Mouse (Mus musculus): ENCODE data around the gene Sec24a.
"Not testable (repeated sequence)": the region's sequence is repeated elsewhere in the genome, so short reads cannot be mapped to it uniquely, and the experiment has no call there.

Sec24a gene

GRCm38 (mm10) chr11:51763213-51763907 lies at the start of gene Sec24a, which contains the start of gene Sar1b:
Sec24a (minus strand) TSS chr11:51763634.
Sar1b (plus strand) TSS chr11:51763687.
- DNase-seq (ENCODE audit: low read depth, low spot score), result peak; percentile 47

DNA sequence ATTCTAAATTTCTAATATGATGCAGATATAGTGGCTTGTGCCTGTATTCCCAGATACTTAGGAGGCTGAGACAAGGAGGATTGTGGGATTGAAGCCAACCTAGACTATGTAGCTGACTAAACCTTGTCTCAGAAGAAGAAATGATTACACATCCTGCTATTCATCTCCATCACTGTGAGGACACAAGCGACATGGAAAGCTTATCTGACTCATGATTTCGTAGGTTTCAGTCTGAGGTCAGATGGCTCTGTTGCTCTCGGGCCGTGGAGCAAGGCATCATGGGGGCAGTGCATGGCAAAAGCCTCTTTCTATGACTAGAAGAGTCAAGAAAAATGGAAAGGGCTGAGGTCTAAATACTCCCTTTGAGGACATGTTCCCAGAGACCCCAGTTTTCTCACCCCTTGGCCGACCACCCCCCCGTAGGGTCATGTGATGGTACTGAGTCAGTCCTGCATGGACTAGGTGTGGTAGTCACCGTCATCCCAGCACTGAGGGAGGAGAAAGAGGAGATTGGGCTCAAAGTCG lies 48.6 kb upstream of the Sec24a start:
- DNase-seq (ENCODE audit: low read depth, low spot score), result no peak

DNA sequence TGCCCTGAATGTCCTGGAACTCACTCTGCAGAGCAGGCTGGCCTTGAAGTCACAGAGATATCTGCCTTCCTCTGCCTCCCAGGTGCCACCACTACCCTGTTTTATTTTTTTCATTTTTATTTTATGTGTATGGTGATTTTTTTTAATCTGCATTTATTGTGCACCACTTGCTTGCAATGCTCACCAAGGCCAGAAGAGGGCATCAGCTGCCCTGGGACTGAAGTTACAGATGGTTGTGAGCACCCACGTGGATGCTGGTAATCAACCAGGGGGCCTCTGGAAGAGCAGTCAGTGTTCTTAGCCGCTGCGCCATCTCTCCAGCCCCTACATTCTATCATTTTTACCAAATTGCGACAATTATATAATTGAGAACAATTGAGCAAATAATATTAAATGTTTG lies 47.8 kb upstream of the Sec24a start:
- DNase-seq (ENCODE audit: low read depth, low spot score), result no peak

GRCm38 (mm10) chr11:51809632-51810224 lies 46.3 kb upstream of the Sec24a start:
- DNase-seq (ENCODE audit: low read depth, low spot score), result no peak

DNA sequence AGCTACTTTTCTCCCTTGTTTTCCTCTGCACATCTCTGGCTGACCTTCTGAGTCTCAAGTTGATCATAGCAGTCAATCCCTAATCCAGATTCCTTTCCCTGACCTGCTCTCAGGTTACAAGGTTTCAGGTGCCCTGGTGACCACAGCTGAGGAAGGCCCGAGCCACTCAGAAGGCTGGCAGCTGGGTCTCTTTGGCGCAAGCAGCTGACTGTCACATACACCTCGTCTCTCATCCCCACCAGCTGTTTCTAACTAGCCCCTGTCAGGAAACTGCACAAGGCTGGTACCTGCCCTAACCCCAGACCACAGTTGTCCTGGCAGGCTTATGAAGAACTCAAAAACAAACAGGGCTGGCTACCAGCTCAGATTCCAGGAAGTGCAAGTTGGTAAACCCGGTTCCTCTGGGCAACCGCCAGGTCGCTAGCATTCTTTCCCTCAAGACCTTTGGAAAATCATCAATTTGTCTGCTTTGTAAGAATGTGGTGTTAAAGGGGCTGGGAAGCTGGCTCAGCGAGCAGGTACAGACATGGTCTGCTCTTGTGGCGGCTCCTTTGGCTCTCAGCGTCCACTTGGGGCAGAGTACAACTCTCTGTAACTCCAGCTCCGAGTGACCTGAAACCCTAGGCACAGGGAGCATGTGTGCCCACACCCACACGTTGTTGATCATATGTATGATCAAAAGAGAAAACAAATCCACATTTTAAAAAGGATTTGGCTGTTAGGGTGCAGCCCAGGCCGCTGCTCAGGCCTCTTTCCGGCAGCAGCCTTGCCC lies 43.9 kb upstream of the Sec24a start:
- DNase-seq (ENCODE audit: low read depth, low spot score), result no peak

DNA sequence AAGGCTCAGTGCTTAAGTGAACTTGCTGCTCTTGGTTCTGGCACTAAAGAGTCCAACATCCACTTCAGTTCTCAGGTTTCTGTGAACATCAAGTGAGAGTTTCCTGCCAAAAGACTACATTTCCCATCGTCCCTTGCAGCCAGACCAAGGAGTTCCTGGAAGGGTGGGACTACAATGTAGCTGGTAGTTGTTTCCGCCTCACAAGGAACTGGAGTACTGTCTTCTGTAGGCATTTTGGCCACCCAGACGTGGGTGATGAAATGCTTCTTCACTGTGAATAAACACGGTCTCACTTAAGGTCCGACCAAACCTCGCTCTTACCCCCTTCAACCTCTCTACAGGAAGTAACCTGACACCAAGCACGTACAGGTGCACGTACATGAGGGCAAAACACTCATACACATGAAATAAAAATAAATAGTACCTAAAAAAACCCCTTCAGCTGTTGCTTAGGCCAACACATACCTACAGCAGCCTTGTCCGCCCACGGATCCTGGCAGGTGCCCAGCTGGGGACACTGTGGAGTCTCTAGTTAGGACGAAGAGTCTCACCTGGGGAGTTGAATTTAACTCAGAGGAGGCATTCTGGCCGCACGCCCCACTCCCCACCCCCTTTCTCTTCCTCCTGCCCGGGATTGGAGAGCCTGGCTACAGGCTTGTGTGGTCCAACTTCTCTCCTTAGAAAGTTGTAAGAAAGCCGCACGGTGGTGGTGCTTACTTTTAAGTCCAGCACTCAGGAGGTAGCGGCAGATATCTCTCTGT lies 42.0 kb upstream of the Sec24a start:
- peak; percentile 67 for DNase-seq (ENCODE audit: low read depth, low spot score)

GRCm38 (mm10) chr11:51800634-51801325 lies 37.3 kb upstream of the Sec24a start:
- no peak for DNase-seq (ENCODE audit: low read depth, low spot score)

- no peak for DNase-seq (ENCODE audit: low read depth, low spot score)
Measured at GRCm38 (mm10) chr11:51796272-51796671, 32.8 kb upstream of the Sec24a start.

DNA sequence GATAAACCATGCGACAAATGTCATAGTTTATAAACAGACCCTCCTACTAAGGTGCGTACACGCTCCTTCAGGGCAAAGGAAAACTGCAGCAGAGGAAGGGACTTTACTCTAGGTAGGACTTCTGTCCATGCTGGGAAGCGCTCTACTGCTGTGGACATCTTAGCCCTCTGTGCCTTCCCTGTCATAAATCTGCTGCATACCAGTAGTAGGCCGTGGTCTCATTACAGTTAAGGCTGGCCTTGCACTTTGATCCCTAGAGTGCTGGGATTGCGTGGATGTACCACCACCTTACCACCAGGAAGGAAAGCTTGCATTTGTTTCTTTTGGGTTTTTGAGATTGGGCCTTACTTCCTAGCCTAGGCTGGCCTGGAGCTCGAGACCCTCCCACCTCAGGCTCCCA lies 27.2 kb upstream of the Sec24a start:
- no peak for DNase-seq (ENCODE audit: low read depth, low spot score)

DNA sequence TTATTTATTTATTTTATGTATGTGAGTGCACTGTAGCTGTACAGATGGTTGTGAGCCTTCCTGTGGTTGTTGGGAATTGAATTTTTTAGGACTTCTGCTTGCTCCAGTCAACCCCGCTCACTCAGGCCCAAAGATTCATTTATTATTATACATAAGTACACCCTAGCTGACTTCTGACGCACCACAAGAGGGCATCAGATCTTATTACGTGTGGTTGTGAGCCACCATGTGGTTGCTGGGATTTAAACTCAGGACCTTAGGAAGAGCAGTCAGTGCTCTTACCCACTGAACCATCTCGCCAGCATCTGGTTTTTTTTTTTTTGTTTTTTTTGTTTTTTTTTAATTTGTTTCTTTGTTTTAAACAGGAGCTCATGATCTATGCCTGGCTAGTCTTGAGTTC lies 26.3 kb upstream of the Sec24a start:
- not testable (repeated sequence) for DNase-seq (ENCODE audit: low read depth, low spot score)

DNA sequence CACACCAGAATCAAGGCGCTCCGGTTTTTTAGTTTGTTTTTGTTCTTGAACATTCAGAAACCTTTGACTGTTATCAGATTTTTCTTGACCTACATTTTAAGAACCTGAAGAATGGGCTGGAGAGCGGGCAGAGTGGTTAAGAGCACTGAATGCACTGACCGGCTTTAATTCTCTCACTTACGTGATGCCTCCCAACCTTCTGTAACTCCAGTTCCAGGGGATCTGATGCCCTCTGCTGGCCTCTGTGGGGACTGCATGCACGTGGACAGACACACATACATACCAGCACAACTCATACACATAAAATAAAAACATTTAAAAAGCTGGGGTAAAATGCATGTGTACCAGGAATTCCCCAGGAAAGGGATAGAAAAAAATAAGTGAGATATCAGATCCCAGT lies 22.5 kb upstream of the Sec24a start:
- no peak for DNase-seq (ENCODE audit: low read depth, low spot score)

GRCm38 (mm10) chr11:51782721-51783120 lies 19.3 kb upstream of the Sec24a start:
- DNase-seq (ENCODE audit: low read depth, low spot score), result no peak

DNA sequence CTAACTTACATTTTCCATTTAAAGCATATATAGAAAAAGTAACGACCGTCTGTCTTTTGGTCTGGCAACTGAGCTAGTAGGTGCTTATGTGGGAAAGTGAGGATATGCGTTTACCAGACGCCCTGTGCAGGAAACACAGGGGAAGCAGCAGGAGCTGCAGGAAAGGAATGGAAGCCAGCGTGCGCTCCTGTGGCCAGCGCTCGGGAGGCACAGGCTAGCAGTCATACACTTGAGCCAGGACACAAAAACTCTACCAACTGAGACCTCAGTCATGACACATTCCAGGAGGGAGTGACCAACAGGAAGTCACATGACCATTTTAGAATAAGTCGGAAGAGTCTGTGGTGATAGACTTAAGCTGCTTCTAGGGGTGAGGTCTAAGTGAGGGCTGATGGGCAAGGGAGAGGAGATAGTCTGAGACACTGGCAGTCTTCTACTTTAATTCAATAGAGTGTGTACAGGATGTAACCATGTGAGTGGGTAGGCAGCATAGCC lies 17.4 kb upstream of the Sec24a start:
- no peak for DNase-seq (ENCODE audit: low read depth, low spot score)

DNA sequence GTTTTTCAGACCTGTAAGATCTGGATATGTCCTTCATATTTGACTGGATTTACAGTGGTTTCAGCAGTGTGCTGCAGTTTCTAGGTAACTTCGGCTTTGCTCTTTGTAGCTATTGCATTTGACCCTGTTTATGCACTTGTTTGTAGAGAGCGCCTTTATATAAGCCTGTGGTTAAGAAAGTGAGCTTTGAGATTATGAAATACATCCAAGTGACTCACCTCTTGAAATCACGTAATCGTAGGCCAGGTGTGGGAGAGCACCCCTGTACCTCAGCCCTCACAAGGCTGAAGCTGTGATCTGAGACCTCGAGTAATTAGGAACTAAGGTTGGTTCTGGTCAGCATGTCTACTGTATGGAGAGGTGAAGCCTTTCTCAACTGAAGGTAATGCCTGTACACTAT lies 14.0 kb upstream of the Sec24a start:
- no peak for DNase-seq (ENCODE audit: low read depth, low spot score)

- DNase-seq (ENCODE audit: low read depth, low spot score), result no peak
Measured at GRCm38 (mm10) chr11:51775507-51775906, 12.1 kb upstream of the Sec24a start.

DNA sequence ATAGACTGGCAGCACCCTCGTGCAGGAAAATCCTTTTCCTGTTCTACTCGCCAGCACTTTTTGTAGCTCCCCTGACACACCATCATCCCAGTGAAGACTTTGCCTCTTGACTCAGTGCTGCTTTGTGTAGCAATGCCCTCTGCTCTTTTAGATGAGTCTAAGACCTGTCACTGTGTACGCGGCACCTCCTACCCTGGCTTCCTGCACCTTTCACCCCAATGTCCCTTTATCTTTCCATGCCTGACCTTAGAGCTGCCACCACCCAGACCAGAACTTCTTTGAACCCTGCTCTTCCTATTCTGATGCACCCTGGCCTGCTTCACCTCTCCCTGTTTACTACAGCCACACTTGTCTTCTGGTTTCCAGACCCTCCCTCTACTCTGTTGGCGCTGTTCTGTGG lies 4.9 kb upstream of the Sec24a start:
- no peak for DNase-seq (ENCODE audit: low read depth, low spot score)

GRCm38 (mm10) chr11:51767579-51768220 lies 4.3 kb upstream of the Sec24a start:
- no peak for DNase-seq (ENCODE audit: low read depth, low spot score)

- DNase-seq (ENCODE audit: low read depth, low spot score), result no peak
Measured at GRCm38 (mm10) chr11:51764816-51765215, 1.4 kb upstream of the Sec24a start.

- DNase-seq (ENCODE audit: low read depth, low spot score), result no peak
Measured at GRCm38 (mm10) chr11:51763955-51764354, 521 bp upstream of the Sec24a start.

- no peak for DNase-seq (ENCODE audit: low read depth, low spot score)
Measured at GRCm38 (mm10) chr11:51761241-51761640, 2.2 kb downstream of the Sec24a start.
